Mouse (Mus musculus) liver, postnatal 0 days (tissue): ENCODE data around the gene Trp53i13. TPM values are rescaled to one million over a fixed set of nuclear protein-coding genes. Genes with fewer than 3 reads are reported as not detected.

Experiments used
- ATAC-seq: fragments of 200-750 bp; cut with Nextera tagmentation; 2 replicates; pipeline ENCODE4 v1.8.0; 2017; ENCODE audit warnings: mild to moderate bottlenecking, moderate library complexity
- DNase-seq: peaks from one replicate; pipeline ENCODE4 v3.0.0-alpha.2; 2016
- H3K27ac ChIP-seq: fragments of 300-500 bp; sonication (generic); 2 replicates; pipeline ENCODE4 v1.5.1; 2014; ENCODE audit warnings: antibody characterized with exemption, moderate library complexity, mild to moderate bottlenecking, low read depth
- H3K27me3 ChIP-seq: fragments of 300-500 bp; sonication (generic); 2 replicates; pipeline ENCODE4 v1.6.1; 2014; ENCODE audit warnings: low read length, control low read depth, mixed read lengths; ENCODE audit not compliant: insufficient read depth
- H3K36me3 ChIP-seq: fragments of 300-500 bp; sonication (generic); replicated peaks from 2 replicates; pipeline ENCODE4 v1.6.1; 2014; ENCODE audit warnings: mild to moderate bottlenecking, control low read depth, low read length, moderate library complexity, mixed read lengths; ENCODE audit not compliant: insufficient read depth
- H3K4me1 ChIP-seq: fragments of 300-500 bp; sonication (generic); 2 replicates; pipeline ENCODE4 v1.6.1; 2014; ENCODE audit warnings: antibody characterized with exemption, mild to moderate bottlenecking, control low read depth; ENCODE audit not compliant: insufficient read depth
- H3K4me2 ChIP-seq: fragments of 300-500 bp; sonication (generic); 2 replicates; pipeline ENCODE4 v1.6.1; 2014; ENCODE audit warnings: low read depth, mild to moderate bottlenecking, low read length, moderate library complexity, mixed read lengths
- H3K4me3 ChIP-seq: fragments of 300-500 bp; sonication (generic); 2 replicates; pipeline ENCODE4 v1.5.1; 2014; ENCODE audit warnings: low read depth, low read length
- H3K9ac ChIP-seq: fragments of 300-500 bp; sonication (generic); replicated peaks from 2 replicates; pipeline ENCODE4 v1.6.1; 2014; ENCODE audit warnings: mild to moderate bottlenecking, moderate library complexity
- H3K9me3 ChIP-seq: fragments of 300-500 bp; sonication (generic); 2 replicates; pipeline ENCODE4 v1.6.1; 2016; ENCODE audit warnings: mild to moderate bottlenecking, control low read depth, low read length, mixed read lengths
- CTCF ChIP-seq: sonication (generic); IDR thresholded peaks from 2 replicates; pipeline ENCODE4 v1.5.1; 2016; ENCODE audit warnings: antibody characterized with exemption, low read depth
- EP300 ChIP-seq: IDR thresholded peaks from 2 replicates; pipeline ENCODE4 v1.6.1; 2016; ENCODE audit warnings: antibody characterized with exemption, low read depth, mild to moderate bottlenecking
- WGBS: fragments of 180-500 bp; shearing (Covaris S2); extraction: QIAGEN DNeasy Blood & Tissue Kit; methylation state at CpG from one replicate; pipeline ENCODE4 v1.1.7; 2014; ENCODE audit not compliant: insufficient replicate concordance; 5-methylcytosine and 5-hydroxymethylcytosine counted together
- polyA plus RNA-seq: library from polyadenylated mRNA; unstranded; fragments of >200 nt; fragmentation: Nextera tagmentation; extraction: Ambion mirVana; gene quantifications from 2 replicates; pipeline ENCODE4 v1.2.1, GENCODE M21; 2015

Trp53i13 gene
- polyA plus RNA-seq, 1 experiment from 2014 or later, result 4.8 TPM

GRCm38 (mm10) chr11:77525804-77526486 is 10.2 kb upstream of the Trp53i13 start:
- Histone ChIP-seq H3K9me3 (no peaks in the 10 kb centered on the region), H3K36me3 (no peaks in the 10 kb centered on the region), H3K4me2 (no peak overlapping the region), H3K27ac (no peak overlapping the region), H3K27me3 (no peaks in the 10 kb centered on the region), H3K4me3 (no peak overlapping the region), H3K9ac (no peak overlapping the region), H3K4me1 (0 out of 2 replicates have a peak, but pooled peaks cover 2% of the 10 kb centered on the region)
- DNase-seq, result no peak
- ATAC-seq, result no peak
- 72% methylated on average over 3 of the region's 3 CpGs for WGBS
- TF ChIP-seq CTCF (no peak; the same call in 1 of the 2 replicates), EP300 (no peak)

DNA sequence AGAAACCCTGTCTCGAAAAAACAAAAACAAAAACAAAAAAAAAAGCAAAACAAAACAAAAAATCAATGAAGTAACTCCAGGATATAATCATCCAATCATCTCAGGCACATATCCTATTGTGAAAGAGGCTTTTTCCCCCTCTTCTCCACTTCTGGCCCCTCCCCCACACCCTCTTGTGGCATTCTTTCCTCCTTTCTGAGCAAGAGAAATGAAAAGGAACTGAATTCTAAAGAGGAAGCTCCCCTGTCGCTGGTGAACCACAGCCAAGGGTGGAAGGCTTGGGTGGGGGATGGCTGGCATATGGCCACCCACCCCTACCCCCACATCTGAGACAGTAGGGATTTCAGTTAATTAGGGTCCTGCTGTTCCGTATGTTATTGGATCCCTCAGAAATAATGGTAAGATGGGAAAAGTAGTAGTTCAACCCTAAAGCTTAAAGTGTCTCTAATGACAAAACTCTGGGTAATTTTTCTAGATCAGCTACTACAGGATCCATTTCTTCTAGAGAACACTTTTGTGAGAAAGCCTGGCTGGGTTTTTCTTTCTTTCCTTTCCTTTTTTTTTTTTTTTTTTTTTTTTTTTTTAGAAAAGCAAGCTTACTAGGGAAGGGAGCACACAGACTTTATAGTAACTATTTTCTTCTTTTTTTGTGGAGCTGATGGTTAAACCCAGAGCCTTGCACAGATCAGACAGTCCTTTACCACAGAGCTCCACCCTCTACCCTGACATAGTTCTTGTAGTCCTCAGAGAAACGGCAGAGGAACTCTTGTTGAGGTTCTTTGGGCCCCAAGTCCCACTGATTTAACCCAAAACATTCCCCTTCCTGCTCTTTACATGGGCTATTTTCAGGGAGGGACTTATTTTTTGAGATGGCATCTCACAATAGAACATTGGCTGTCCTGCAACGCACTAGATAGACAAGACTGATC is 5.1 kb upstream of the Trp53i13 start:
- ATAC-seq, result no peak
- Histone ChIP-seq H3K4me1 (peaks cover 30% of the 10 kb centered on the region), H3K36me3 (no peaks in the 10 kb centered on the region)

DNA sequence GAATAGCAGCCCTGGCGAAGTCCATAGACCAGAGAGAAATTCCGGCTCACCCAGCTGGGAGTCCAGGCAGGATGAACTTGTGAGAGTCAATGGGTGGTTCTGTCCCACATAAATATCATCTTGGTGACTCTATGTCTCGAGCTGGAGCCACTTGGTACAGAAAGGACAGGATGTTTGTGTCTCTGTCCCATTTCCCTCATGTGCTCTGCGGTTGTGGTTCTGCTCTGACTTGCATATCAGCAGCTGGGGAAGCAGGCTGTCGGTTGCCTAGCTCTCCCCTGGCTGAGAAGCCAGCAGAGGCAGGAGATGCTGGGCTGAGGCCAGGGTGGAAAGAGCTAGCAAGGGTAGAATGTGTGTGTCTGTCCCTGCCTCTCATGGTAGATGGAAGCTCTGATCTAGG is 3.3 kb upstream of the Trp53i13 start, which contains the start of gene Gm10392:
TSS of gene Gm10392 (minus strand) at position 156 of the 400 bp plus-strand sequence.
- no peak within 1 kb of the TSS for H3K4me3 ChIP-seq
- TF ChIP-seq CTCF, result no peak
- TF ChIP-seq EP300, result no peak
- peak within 1 kb of the TSS; percentile 86 for H3K27ac ChIP-seq
- H3K27me3 ChIP-seq, result peaks cover 18% of the 10 kb centered on the region
- no peaks in the 10 kb centered on the region for H3K36me3 ChIP-seq
- H3K4me2 ChIP-seq, result peak within 1 kb of the TSS; percentile 9; the same call in 1 of the 2 replicates
- H3K9ac ChIP-seq, result peak within 1 kb of the TSS; percentile 9; the same call in 1 of the 2 replicates
- no peaks in the 10 kb centered on the region for H3K9me3 ChIP-seq
- H3K4me1 ChIP-seq, result peaks cover 44% of the 10 kb centered on the region
- WGBS, result 21% methylated on average over 5 of the region's 5 CpGs
- peak; percentile 54 for DNase-seq
- no peak for ATAC-seq

More for the DNA sequence above, 5.1 kb upstream of the Trp53i13 start:
- peak; percentile 59 for DNase-seq
- Histone ChIP-seq H3K9ac (no peak overlapping the region), H3K4me3 (no peak overlapping the region), H3K27ac (peak overlapping the region; percentile 17; the same call in 1 of the 2 replicates), H3K27me3 (peaks cover 10% of the 10 kb centered on the region), H3K9me3 (no peaks in the 10 kb centered on the region), H3K4me2 (no peak overlapping the region)
- WGBS, result 37% methylated on average over 5 of the region's 5 CpGs
- no peak for TF ChIP-seq EP300
- TF ChIP-seq CTCF, result 0 out of 2 replicates have a peak, but pooled peaks have one; percentile 4

DNA sequence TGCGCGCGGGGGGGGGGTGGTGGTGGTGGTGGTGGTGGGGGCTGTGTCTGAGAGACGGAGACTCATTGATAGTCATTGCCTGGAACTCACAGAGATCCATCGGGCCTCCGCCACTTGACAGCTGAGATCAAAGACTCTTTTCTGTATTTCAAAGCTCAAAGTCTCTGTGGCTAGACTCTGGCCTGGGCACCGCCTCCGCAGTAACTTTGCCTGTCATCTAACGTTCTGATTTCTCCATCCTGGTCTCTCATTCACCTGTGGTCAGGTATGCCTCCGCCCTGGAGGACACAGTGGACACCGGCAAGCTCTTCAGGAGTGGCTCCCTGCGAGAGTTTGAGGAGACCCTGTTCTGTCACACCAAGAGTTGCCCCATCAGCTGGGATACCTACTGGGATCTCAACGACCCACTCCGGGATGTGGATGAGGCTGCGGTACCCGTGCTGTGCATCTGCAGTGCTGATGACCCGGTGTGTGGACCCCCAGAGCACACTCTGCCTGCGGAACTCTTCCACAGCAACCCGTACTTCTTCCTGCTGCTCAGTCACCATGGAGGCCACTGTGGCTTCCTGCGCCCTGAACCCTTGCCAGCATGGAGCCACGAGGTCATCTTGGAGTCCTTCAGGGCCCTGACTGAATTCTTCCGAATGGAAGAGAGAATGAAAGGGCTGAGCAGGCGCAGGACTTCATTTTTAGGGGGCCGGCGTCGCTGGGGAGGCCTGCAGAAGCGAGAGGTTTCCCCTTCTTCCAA is 2.4 kb upstream of the Trp53i13 start:
- 51% methylated on average over 26 of the region's 27 CpGs for whole genome bisulfite sequencing
- Histone ChIP-seq H3K27me3 (peaks cover 18% of the 10 kb centered on the region), H3K4me2 (peak overlapping the region; percentile 9; the same call in 1 of the 2 replicates), H3K9ac (peak overlapping the region; percentile 9; the same call in 1 of the 2 replicates), H3K27ac (peak overlapping the region; percentile 86), H3K36me3 (no peaks in the 10 kb centered on the region), H3K9me3 (no peaks in the 10 kb centered on the region), H3K4me3 (no peak overlapping the region), H3K4me1 (peaks cover 51% of the 10 kb centered on the region)
- TF ChIP-seq EP300, result no peak
- TF ChIP-seq CTCF, result no peak
- peak; percentile 18 for DNase-seq
- ATAC-seq, result no peak

- DNase-seq, result no peak
- peaks cover 18% of the 10 kb centered on the region for H3K27me3 ChIP-seq
- H3K4me1 ChIP-seq, result peaks cover 58% of the 10 kb centered on the region
These were observed 1.0 kb upstream of the Trp53i13 start for GRCm38 (mm10) chr11:77516553-77517425.

More at GRCm38 (mm10) chr11:77516553-77517425, 1.0 kb upstream of the Trp53i13 start:
- H3K4me3 ChIP-seq, result peak overlapping the region; percentile 60; the same call in 1 of the 2 replicates
- no peak overlapping the region for H3K9ac ChIP-seq
- H3K4me2 ChIP-seq, result peak overlapping the region; percentile 82
- no peaks in the 10 kb centered on the region for H3K36me3 ChIP-seq
- H3K27ac ChIP-seq, result no peak overlapping the region
- no peak for TF ChIP-seq EP300
- no peak for TF ChIP-seq CTCF
- no peak for ATAC-seq
- no peaks in the 10 kb centered on the region for H3K9me3 ChIP-seq
- WGBS, result 72% methylated on average over 5 of the region's 5 CpGs
